Mouse (Mus musculus) heart, adult 2 months (tissue): Measurements from ENCODE around the gene Zfp28.

ENCODE experiments used
- CTCF ChIP-seq: fragments of 200-600 bp; IDR thresholded peaks from 2 replicates; pipeline ENCODE4 v1.8.1; 2022; ENCODE audit warnings: antibody characterized with exemption, mild to moderate bottlenecking, moderate library complexity
- POLR2A ChIP-seq: fragments of 200-500 bp; IDR thresholded peaks from 2 replicates; pipeline ENCODE4 v1.6.1; 2011; ENCODE audit warnings: mild to moderate bottlenecking, low read depth, low read length, control low read depth; ENCODE audit not compliant: insufficient read depth

DNA sequence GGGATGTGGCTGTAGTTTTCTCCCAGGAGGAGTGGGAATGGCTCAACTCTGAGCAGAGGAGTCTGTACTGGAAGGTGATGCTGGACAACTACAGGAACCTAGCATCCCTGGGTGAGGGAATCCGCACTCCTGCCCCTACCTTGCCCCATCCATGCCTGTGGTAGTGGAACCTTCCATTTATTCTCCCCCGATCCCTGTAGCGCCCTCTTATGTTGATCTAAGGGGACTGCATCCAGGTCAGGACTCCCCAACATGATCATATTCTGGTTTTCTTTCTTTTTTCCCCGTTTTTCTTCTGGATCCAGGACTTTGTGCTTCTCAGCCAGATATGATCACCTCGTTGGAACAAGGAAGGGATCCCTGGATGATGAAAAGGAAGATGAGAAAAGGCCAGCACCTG, 6.4 kb downstream of the Zfp28 start:
- TF ChIP-seq POLR2A (no peak), CTCF (0 out of 2 replicates have a peak, but pooled peaks have one; percentile 2)
